Mouse (Mus musculus) midbrain, postnatal 0 days (tissue): ENCODE measurements around the gene Plekhg5. TPM values are rescaled to one million over a fixed set of nuclear protein-coding genes. Genes with fewer than 3 reads are reported as not detected.

Source experiments
- ATAC-seq: fragments of 200-750 bp; cut with Nextera tagmentation; 2 replicates; pipeline ENCODE4 v1.8.0; 2017; ENCODE audit warnings: moderate number of reproducible peaks, mild to moderate bottlenecking, moderate TSS enrichment, moderate library complexity; ENCODE audit not compliant: low FRiP score
- DNase-seq: peaks from one replicate; pipeline ENCODE4 v3.0.0-alpha.2; 2015; ENCODE audit warnings: low spot score
- H3K27ac ChIP-seq: fragments of 300-500 bp; sonication (generic); 2 replicates; pipeline ENCODE4 v1.5.1; 2014; ENCODE audit warnings: low read depth, mild to moderate bottlenecking, low read length, mixed read lengths
- H3K27me3 ChIP-seq: fragments of 300-500 bp; sonication (generic); 2 replicates; pipeline ENCODE4 v1.6.1; 2014; ENCODE audit warnings: low read length, control low read depth, mixed read lengths; ENCODE audit not compliant: insufficient read depth
- H3K36me3 ChIP-seq: fragments of 300-500 bp; sonication (generic); 2 replicates; pipeline ENCODE4 v1.6.1; 2014; ENCODE audit warnings: low read length, control low read depth, mixed read lengths; ENCODE audit not compliant: insufficient read depth
- H3K4me1 ChIP-seq: fragments of 300-500 bp; sonication (generic); 2 replicates; pipeline ENCODE4 v1.6.1; 2014; ENCODE audit warnings: mild to moderate bottlenecking, control low read depth, antibody characterized with exemption, low read length, mixed read lengths; ENCODE audit not compliant: insufficient read depth
- H3K4me2 ChIP-seq: fragments of 300-500 bp; sonication (generic); 2 replicates; pipeline ENCODE4 v1.6.1; 2014; ENCODE audit warnings: low read depth, mild to moderate bottlenecking, low read length, mixed read lengths; ENCODE audit not compliant: poor library complexity, severe bottlenecking
- H3K4me3 ChIP-seq: fragments of 300-500 bp; sonication (generic); 2 replicates; pipeline ENCODE4 v1.5.1; 2014; ENCODE audit warnings: low read depth, mild to moderate bottlenecking, low read length, moderate library complexity
- H3K9ac ChIP-seq: fragments of 300-500 bp; sonication (generic); replicated peaks from 2 replicates; pipeline ENCODE4 v1.6.1; 2014; ENCODE audit warnings: mild to moderate bottlenecking, low read length, moderate library complexity, mixed read lengths; ENCODE audit not compliant: poor library complexity, severe bottlenecking
- H3K9me3 ChIP-seq: fragments of 300-500 bp; sonication (generic); 2 replicates; pipeline ENCODE4 v1.6.1; 2016; ENCODE audit warnings: low read length, control low read depth
- CTCF ChIP-seq: IDR thresholded peaks from 2 replicates; pipeline ENCODE4 v1.5.1; 2016; ENCODE audit warnings: antibody characterized with exemption, mild to moderate bottlenecking
- WGBS: fragments of 180-500 bp; shearing (Covaris S2); extraction: QIAGEN DNeasy Blood & Tissue Kit; methylation state at CpG from one replicate; pipeline ENCODE4 v1.1.7; 2014; 5-methylcytosine and 5-hydroxymethylcytosine counted together
- polyA plus RNA-seq: library from polyadenylated mRNA; unstranded; fragments of >200 nt; fragmentation: Nextera tagmentation; extraction: Ambion mirVana; gene quantifications from 2 replicates; pipeline ENCODE4 v1.2.1, GENCODE M21; 2015
- total RNA-seq: library from RNA; depleted of rRNA; stranded (reverse); fragments of >200 nt; gene quantifications from 2 replicates; pipeline ENCODE4 v1.2.3, GENCODE M21; 2014

The Plekhg5 gene
- total and polyA plus RNA-seq, 2 experiments from 2014 or later = 13.0 to 33.5 TPM

GRCm38 (mm10) chr4:152126026-152126920, 54.0 kb downstream of the Plekhg5 start:
- H3K27me3 ChIP-seq = peaks cover 93% of the 10 kb centered on the region
- 0 out of 2 replicates have a peak overlapping the region, but pooled peaks have one; percentile 24 for H3K9ac ChIP-seq
- WGBS = 4% methylated on average over 65 of the region's 65 CpGs
- H3K4me1 ChIP-seq = peaks cover 7% of the 10 kb centered on the region; the same call in 1 of the 2 replicates
- DNase-seq (no peak), ATAC-seq (no peak)
- peak overlapping the region; percentile 28 for H3K4me3 ChIP-seq
- peak overlapping the region; percentile 49 for H3K4me2 ChIP-seq
- H3K36me3 ChIP-seq = no peaks in the 10 kb centered on the region
- H3K27ac ChIP-seq = no peak overlapping the region
- TF ChIP-seq CTCF = 0 out of 2 replicates have a peak, but pooled peaks have one; percentile 3
- H3K9me3 ChIP-seq = no peaks in the 10 kb centered on the region

GRCm38 (mm10) chr4:152127884-152128283, 55.6 kb downstream of the Plekhg5 start:
- no peak for ATAC-seq
- H3K4me3 ChIP-seq = no peak overlapping the region
- no peak overlapping the region for H3K4me2 ChIP-seq
- H3K9me3 ChIP-seq = no peaks in the 10 kb centered on the region
- H3K27ac ChIP-seq = no peak overlapping the region
- H3K36me3 ChIP-seq = no peaks in the 10 kb centered on the region
- TF ChIP-seq CTCF = no peak
- peaks cover 95% of the 10 kb centered on the region for H3K27me3 ChIP-seq
- H3K4me1 ChIP-seq = peaks cover 7% of the 10 kb centered on the region; the same call in 1 of the 2 replicates
- no peak overlapping the region for H3K9ac ChIP-seq
- DNase-seq = no peak
- 87% methylated on average over 11 of the region's 11 CpGs for WGBS

GRCm38 (mm10) chr4:152128784-152129183, 56.5 kb downstream of the Plekhg5 start:
- H3K27ac ChIP-seq = no peak overlapping the region
- H3K4me3 ChIP-seq = no peak overlapping the region
- H3K27me3 ChIP-seq = peaks cover 91% of the 10 kb centered on the region
- H3K9ac ChIP-seq = no peak overlapping the region
- ATAC-seq = no peak
- 47% methylated on average over 5 of the region's 5 CpGs for WGBS
- TF ChIP-seq CTCF = no peak
- H3K4me1 ChIP-seq = peaks cover 7% of the 10 kb centered on the region; the same call in 1 of the 2 replicates
- no peak overlapping the region for H3K4me2 ChIP-seq
- H3K36me3 ChIP-seq = no peaks in the 10 kb centered on the region
- DNase-seq = no peak
- H3K9me3 ChIP-seq = no peaks in the 10 kb centered on the region

- peaks cover 7% of the 10 kb centered on the region; the same call in 1 of the 2 replicates for H3K4me1 ChIP-seq
- no peak overlapping the region for H3K4me3 ChIP-seq
- ATAC-seq (no peak), DNase-seq (no peak)
- no peak overlapping the region for H3K4me2 ChIP-seq
- no peak overlapping the region for H3K27ac ChIP-seq
- H3K9me3 ChIP-seq = no peaks in the 10 kb centered on the region
- H3K9ac ChIP-seq = no peak overlapping the region
- 31% methylated on average over 13 of the region's 13 CpGs for WGBS
- TF ChIP-seq CTCF = no peak
- H3K27me3 ChIP-seq = peaks cover 91% of the 10 kb centered on the region
- no peaks in the 10 kb centered on the region for H3K36me3 ChIP-seq
Observed at GRCm38 (mm10) chr4:152129395-152129930, 57.2 kb downstream of the Plekhg5 start.

- H3K27me3 ChIP-seq = peaks cover 76% of the 10 kb centered on the region
- H3K9me3 ChIP-seq = no peaks in the 10 kb centered on the region
- under 1% methylated on average over 78 of the region's 85 CpGs for WGBS
- H3K27ac ChIP-seq = no peak overlapping the region
- DNase-seq = peak; percentile 50
- H3K4me3 ChIP-seq = peak overlapping the region; percentile 30
- peak overlapping the region; percentile 57 for H3K4me2 ChIP-seq
- H3K4me1 ChIP-seq = peaks cover 2% of the 10 kb centered on the region; the same call in 1 of the 2 replicates
- 0 out of 2 replicates have a peak overlapping the region, but pooled peaks have one; percentile 19 for H3K9ac ChIP-seq
- ATAC-seq = peak; percentile 65
- no peaks in the 10 kb centered on the region for H3K36me3 ChIP-seq
- peak; percentile 28; the same call in 1 of the 2 replicates for TF ChIP-seq CTCF
Observed at GRCm38 (mm10) chr4:152130771-152131653, 58.7 kb downstream of the Plekhg5 start.
